Comparison of ENCODE assay signal across 8 mouse cellular contexts in genomic region chr2:119743808-119744162, GRCm38 (mm10). TPM values are rescaled to one million over a fixed set of nuclear protein-coding genes. Genes with fewer than 3 reads are reported as not detected.
DNase-seq lines count a peak whose midpoint lies in the region; ATAC-seq lines count a peak whose summit lies in the region.

No protein-coding gene starts in this region.

- peak overlapping the region; percentile 65; the same call in 1 of the 2 replicates for H3K9ac ChIP-seq in heart, embryonic 12.5 days
- 0 out of 2 replicates have a peak overlapping the region, but pooled peaks have one; percentile 3 for H3K9ac ChIP-seq in embryonic facial prominence, embryonic 14.5 days (ENCODE audit: low read depth, low read length)
- peak overlapping the region; percentile 45; the same call in 1 of the 2 replicates for H3K9ac ChIP-seq in limb, embryonic 12.5 days (replicated peaks)
- H3K9ac ChIP-seq in midbrain, embryonic 14.5 days (replicated peaks; ENCODE audit: low read length), result no peak overlapping the region

- no peak overlapping the region for H3K27ac ChIP-seq in heart, embryonic 12.5 days (ENCODE audit: poor library complexity, severe bottlenecking)
- no peak overlapping the region for H3K27ac ChIP-seq in embryonic facial prominence, embryonic 14.5 days (replicated peaks; ENCODE audit: low read depth, low read length)
- no peak overlapping the region for H3K27ac ChIP-seq in limb, embryonic 12.5 days
- H3K27ac ChIP-seq in midbrain, embryonic 14.5 days (replicated peaks; ENCODE audit: low read depth, low read length), result no peak overlapping the region

- peaks cover 42% of the 10 kb centered on the region for H3K4me1 ChIP-seq in heart, embryonic 12.5 days (replicated peaks)
- H3K4me1 ChIP-seq in embryonic facial prominence, embryonic 14.5 days (ENCODE audit: control insufficient read depth, insufficient read depth, low read length), result peaks cover 15% of the 10 kb centered on the region; the same call in 1 of the 2 replicates
- peaks cover 37% of the 10 kb centered on the region for H3K4me1 ChIP-seq in limb, embryonic 12.5 days (replicated peaks)
- peaks cover 20% of the 10 kb centered on the region; the same call in 1 of the 2 replicates for H3K4me1 ChIP-seq in midbrain, embryonic 14.5 days (ENCODE audit: control insufficient read depth, insufficient read depth, low read length)

- peaks cover 25% of the 10 kb centered on the region for H3K27me3 ChIP-seq in heart, embryonic 12.5 days (replicated peaks)
- peaks cover 48% of the 10 kb centered on the region for H3K27me3 ChIP-seq in embryonic facial prominence, embryonic 14.5 days (replicated peaks; ENCODE audit: control insufficient read depth, insufficient read depth, low read length)
- peaks cover 71% of the 10 kb centered on the region for H3K27me3 ChIP-seq in limb, embryonic 12.5 days
- peaks cover 38% of the 10 kb centered on the region for H3K27me3 ChIP-seq in midbrain, embryonic 14.5 days (ENCODE audit: control insufficient read depth, insufficient read depth, low read length)

- 8% methylated on average over 22 of the region's 22 CpGs for WGBS in heart, embryonic 12.5 days
- 5% methylated on average over 22 of the region's 22 CpGs for WGBS in embryonic facial prominence, embryonic 14.5 days
- 5% methylated on average over 22 of the region's 22 CpGs for WGBS in limb, embryonic 12.5 days
- 5% methylated on average over 22 of the region's 22 CpGs for WGBS in midbrain, embryonic 14.5 days

- ATAC-seq in heart, embryonic 12.5 days (ENCODE audit: insufficient number of reproducible peaks, low FRiP score), result no peak
- ATAC-seq in embryonic facial prominence, embryonic 14.5 days (ENCODE audit: low read depth), result no peak
- ATAC-seq in limb, embryonic 12.5 days (ENCODE audit: insufficient number of reproducible peaks, insufficient read depth, low FRiP score, low TSS enrichment, low read depth), result no peak
- ATAC-seq in midbrain, embryonic 14.5 days (ENCODE audit: low FRiP score, low TSS enrichment), result no peak

- DNase-seq in heart, adult 9 months (ENCODE audit: low spot score in 2 of 2), result no peak
- DNase-seq in embryonic facial prominence, embryonic 14.5 days (ENCODE audit: low spot score), result no peak
- no peak for DNase-seq in midbrain, embryonic 14.5 days
- no peak for DNase-seq in gastrocnemius, postnatal 36 days
- no peak for DNase-seq in spleen, postnatal 14 days (ENCODE audit: low spot score in 2 of 2)
- DNase-seq in thymus, postnatal 36 days, result no peak

- intact Hi-C loops in gastrocnemius, postnatal 36 days (cut with DNase I), result loop anchor here (2.0 kb wide), 1 partner anchor 51 kb away; no protein-coding TSS in a partner anchor

- peak overlapping the region; percentile 87 for H3K4me3 ChIP-seq in heart, embryonic 12.5 days
- peak overlapping the region; percentile 17 for H3K4me3 ChIP-seq in embryonic facial prominence, embryonic 14.5 days (ENCODE audit: low read depth, low read length)
- H3K4me3 ChIP-seq in limb, embryonic 12.5 days (replicated peaks), result peak overlapping the region; percentile 71
- peak overlapping the region; percentile 51; the same call in 1 of the 2 replicates for H3K4me3 ChIP-seq in midbrain, embryonic 14.5 days (replicated peaks; ENCODE audit: low read depth, low read length)

- H3K9me3 ChIP-seq in heart, embryonic 12.5 days (replicated peaks), result no peaks in the 10 kb centered on the region
- H3K9me3 ChIP-seq in embryonic facial prominence, embryonic 14.5 days (ENCODE audit: control insufficient read depth, low read length), result no peaks in the 10 kb centered on the region
- H3K9me3 ChIP-seq in limb, embryonic 12.5 days, result no peaks in the 10 kb centered on the region
- H3K9me3 ChIP-seq in midbrain, embryonic 14.5 days (ENCODE audit: control insufficient read depth, low read length), result no peaks in the 10 kb centered on the region

- H3K36me3 ChIP-seq in heart, embryonic 12.5 days, result no peaks in the 10 kb centered on the region
- no peaks in the 10 kb centered on the region for H3K36me3 ChIP-seq in embryonic facial prominence, embryonic 14.5 days (ENCODE audit: control insufficient read depth, insufficient read depth, low read length)
- H3K36me3 ChIP-seq in limb, embryonic 12.5 days, result no peaks in the 10 kb centered on the region
- H3K36me3 ChIP-seq in midbrain, embryonic 14.5 days (ENCODE audit: control insufficient read depth, insufficient read depth, low read length), result no peaks in the 10 kb centered on the region

- peak overlapping the region; percentile 100 for H3K4me2 ChIP-seq in heart, embryonic 12.5 days
- H3K4me2 ChIP-seq in embryonic facial prominence, embryonic 14.5 days (ENCODE audit: low read depth, low read length), result peak overlapping the region; percentile 40
- H3K4me2 ChIP-seq in limb, embryonic 12.5 days, result peak overlapping the region; percentile 99
- H3K4me2 ChIP-seq in midbrain, embryonic 14.5 days (ENCODE audit: low read length), result peak overlapping the region; percentile 34

RNA-seq across cellular contexts. Expression of gene Itpka, which starts 1.6 kb away (rescaled TPM):
- 3.0 and 3.1 TPM in 2 replicates for polyA plus RNA-seq in heart, embryonic 12.5 days (2016; fragmentation: Nextera tagmentation; extraction: Ambion mirVana)
- polyA plus RNA-seq in embryonic facial prominence, embryonic 14.5 days (2014; fragmentation: Nextera tagmentation; extraction: Ambion mirVana), result 0.84 and 1.2 TPM in 2 replicates
- polyA plus RNA-seq in limb, embryonic 12.5 days (2016; fragmentation: Nextera tagmentation; extraction: Ambion mirVana), result 0.60 and 0.76 TPM in 2 replicates
- 0.12 and 0.18 TPM in 2 replicates for polyA plus RNA-seq in midbrain, embryonic 14.5 days (2014; fragmentation: Nextera tagmentation; extraction: Ambion mirVana)
- total RNA-seq in gastrocnemius, postnatal 36 days (2021), result not detected

RNA-seq across cellular contexts. Expression of gene Ltk, which starts 16.4 kb away (rescaled TPM):
- polyA plus RNA-seq in heart, embryonic 12.5 days (2016; fragmentation: Nextera tagmentation; extraction: Ambion mirVana), result 0.13 and 0.17 TPM in 2 replicates
- 0.14 and 0.29 TPM in 2 replicates for polyA plus RNA-seq in embryonic facial prominence, embryonic 14.5 days (2014; fragmentation: Nextera tagmentation; extraction: Ambion mirVana)
- not detected in 2 replicates for polyA plus RNA-seq in limb, embryonic 12.5 days (2016; fragmentation: Nextera tagmentation; extraction: Ambion mirVana)
- 1.5 and 3.0 TPM in 2 replicates for polyA plus RNA-seq in midbrain, embryonic 14.5 days (2014; fragmentation: Nextera tagmentation; extraction: Ambion mirVana)
- total RNA-seq in gastrocnemius, postnatal 36 days (2021), result not detected

RNA-seq across cellular contexts. Expression of gene Rpap1, which starts 43.6 kb away (rescaled TPM):
- polyA plus RNA-seq in heart, embryonic 12.5 days (2016; fragmentation: Nextera tagmentation; extraction: Ambion mirVana), result 22.8 and 23.9 TPM in 2 replicates
- polyA plus RNA-seq in embryonic facial prominence, embryonic 14.5 days (2014; fragmentation: Nextera tagmentation; extraction: Ambion mirVana), result 18.3 and 22.3 TPM in 2 replicates
- 35.7 and 36.9 TPM in 2 replicates for polyA plus RNA-seq in limb, embryonic 12.5 days (2016; fragmentation: Nextera tagmentation; extraction: Ambion mirVana)
- 12.5 and 21.3 TPM in 2 replicates for polyA plus RNA-seq in midbrain, embryonic 14.5 days (2014; fragmentation: Nextera tagmentation; extraction: Ambion mirVana)
- total RNA-seq in gastrocnemius, postnatal 36 days (2021), result 10 to 100 TPM; 14.3 to 14.7 TPM

RNA-seq across cellular contexts. Expression of gene Tyro3, which starts 53.7 kb away (rescaled TPM):
- polyA plus RNA-seq in heart, embryonic 12.5 days (2016; fragmentation: Nextera tagmentation; extraction: Ambion mirVana), result 9.2 and 10.7 TPM in 2 replicates
- 20.2 and 23.6 TPM in 2 replicates for polyA plus RNA-seq in embryonic facial prominence, embryonic 14.5 days (2014; fragmentation: Nextera tagmentation; extraction: Ambion mirVana)
- 34.6 and 37.8 TPM in 2 replicates for polyA plus RNA-seq in limb, embryonic 12.5 days (2016; fragmentation: Nextera tagmentation; extraction: Ambion mirVana)
- polyA plus RNA-seq in midbrain, embryonic 14.5 days (2014; fragmentation: Nextera tagmentation; extraction: Ambion mirVana), result 20.0 and 20.2 TPM in 2 replicates
- total RNA-seq in gastrocnemius, postnatal 36 days (2021), result under 1 TPM; 0.57 to 0.74 TPM

Comparison
In these comparisons a context has a peak if more than half of its experiments do, and no peak if none do; other contexts are left out.
1. H3K4me2 ChIP-seq: peak in every context shown above with its lines; median percentile 100 in heart, embryonic 12.5 days; 99 in limb, embryonic 12.5 days; 40 in embryonic facial prominence, embryonic 14.5 days; 34 in midbrain, embryonic 14.5 days.
2. H3K4me3 ChIP-seq: peak in every context shown above with its lines; median percentile 87 in heart, embryonic 12.5 days; 71 in limb, embryonic 12.5 days; 51 in midbrain, embryonic 14.5 days; 17 in embryonic facial prominence, embryonic 14.5 days.